Mouse (Mus musculus): Measurements from ENCODE around the gene Gm9964.
"Not testable (repeated sequence)": the region's sequence is repeated elsewhere in the genome, so short reads cannot be mapped to it uniquely, and the experiment has no call there.

GRCm38 (mm10) chr11:79260126-79260525, 36.6 kb downstream of the Gm9964 start:
- TF ChIP-seq CTCF (IDR thresholded peaks at IDR 0.05; ENCODE audit: borderline replicate concordance, insufficient read depth, low read depth, low read length); POLR2A (IDR thresholded peaks at IDR 0.05; ENCODE audit: borderline replicate concordance, insufficient read depth, low read length): not testable (repeated sequence)

Data from cerebellum, adult 2 months (tissue).